Mouse (Mus musculus) layer of hippocampus, adult 8-10 months (tissue): ENCODE data around the gene U2surp. TPM values are rescaled to one million over a fixed set of nuclear protein-coding genes. Genes with fewer than 3 reads are reported as not detected.

Source experiments
- DNase-seq, 2 experiments: peaks; one replicate each; pipeline ENCODE4 v3.0.0; 2022; ENCODE audit warnings: low spot score in 2 of 2
- total RNA-seq, 4 experiments: library from RNA; stranded (reverse); gene quantifications; 2 replicates each; pipeline ENCODE4 v1.2.4; 2022

Gene U2surp
- total RNA-seq = 10 to 100 TPM; 67.0 to 77.9 (median 74.8) TPM

DNA sequence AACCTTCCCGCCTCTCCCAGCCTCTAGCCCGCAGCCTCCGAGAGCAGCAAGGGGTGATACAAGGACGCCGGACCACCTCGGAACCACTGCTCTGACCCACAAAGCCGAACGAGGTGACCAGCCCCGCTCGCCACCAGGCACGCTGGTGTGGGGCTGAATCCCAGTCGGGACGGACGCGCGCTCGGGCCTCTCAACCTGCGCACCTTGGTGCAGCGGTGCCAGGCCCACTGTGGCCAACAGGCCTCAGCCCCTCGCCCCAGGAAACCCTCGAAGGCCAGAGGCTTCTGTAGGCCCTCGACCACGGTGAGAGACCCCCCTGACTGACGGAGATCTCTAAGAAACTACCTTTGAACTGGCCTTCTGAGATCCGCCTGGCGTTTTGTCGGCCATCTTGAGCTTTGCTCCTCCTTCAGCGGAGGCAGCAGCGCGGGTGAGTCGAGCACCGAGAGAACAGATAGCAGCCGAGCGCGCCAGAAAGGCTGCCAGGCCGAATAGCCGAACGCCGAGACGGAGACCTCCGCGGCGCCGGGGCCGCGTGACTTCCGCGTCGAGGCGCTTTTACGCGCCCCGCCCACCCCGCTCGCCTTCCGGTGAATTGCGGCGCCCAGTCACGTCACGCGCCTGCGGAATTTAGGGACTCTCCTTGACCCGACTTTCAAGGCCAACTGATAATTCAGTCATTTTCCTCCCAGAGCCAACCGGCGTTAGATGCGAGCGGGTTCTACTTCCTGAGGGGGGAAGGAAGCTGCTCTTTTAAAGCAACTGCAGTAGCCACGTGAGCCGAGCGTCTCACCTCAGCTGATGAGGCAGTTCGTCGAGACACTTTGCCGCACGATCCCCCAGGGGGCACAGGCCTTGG lies at the start of gene U2surp:
Gene U2surp (minus strand): TSS at position 525 of the 859 bp plus-strand sequence.
- peak; percentile 95 to 97 for DNase-seq

- peak; percentile 40 to 63 for DNase-seq
These were observed 48.3 kb upstream of the U2surp start for GRCm38 (mm10) chr9:95559936-95560735.

DNA sequence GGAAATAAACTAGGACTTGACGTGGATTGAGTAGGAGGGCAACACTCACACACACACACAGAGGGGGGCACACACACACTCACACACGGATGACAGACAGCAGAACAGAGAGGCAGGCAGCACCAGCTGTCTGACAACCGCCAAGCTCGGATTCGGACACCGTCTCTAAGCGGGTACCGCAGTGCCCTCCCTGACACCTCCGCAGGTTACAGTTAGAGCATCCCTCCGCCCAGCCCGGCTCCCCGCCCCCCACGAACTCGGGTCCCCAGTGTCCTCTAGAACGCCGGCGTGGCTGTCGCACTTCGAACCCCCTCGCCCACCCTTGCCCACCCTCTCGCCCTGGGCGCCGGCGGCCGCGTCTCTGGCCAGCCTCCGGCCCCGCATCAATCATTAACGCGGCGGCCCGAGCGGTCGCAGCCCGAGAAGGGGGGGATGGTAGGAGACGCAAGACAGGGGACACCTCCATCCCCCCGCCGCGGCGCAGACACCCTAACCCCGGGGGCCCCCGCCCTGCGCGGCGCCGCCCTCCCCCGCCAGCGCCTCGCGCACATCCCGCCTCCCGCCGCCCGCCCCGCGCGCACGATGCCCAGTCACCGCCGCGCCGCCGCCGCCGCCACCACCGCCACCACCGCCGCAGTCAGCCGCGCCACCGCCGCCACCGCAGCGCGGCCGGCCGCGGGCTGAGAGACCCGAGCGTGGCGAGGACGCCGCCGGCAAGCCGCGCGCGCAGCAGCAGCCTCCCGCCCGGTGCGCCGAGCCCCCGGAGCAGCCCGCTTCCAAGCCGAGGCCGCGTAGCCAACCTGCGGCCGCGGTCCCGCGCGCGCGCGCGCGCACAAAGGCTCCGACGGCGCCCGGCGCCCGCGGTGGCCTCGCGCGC lies 47.5 kb upstream of the U2surp start, which contains the start of gene Paqr9:
Gene Paqr9 (plus strand): TSS at position 599 of the 877 bp plus-strand sequence.
- DNase-seq = peak; percentile 42 to 51

DNA sequence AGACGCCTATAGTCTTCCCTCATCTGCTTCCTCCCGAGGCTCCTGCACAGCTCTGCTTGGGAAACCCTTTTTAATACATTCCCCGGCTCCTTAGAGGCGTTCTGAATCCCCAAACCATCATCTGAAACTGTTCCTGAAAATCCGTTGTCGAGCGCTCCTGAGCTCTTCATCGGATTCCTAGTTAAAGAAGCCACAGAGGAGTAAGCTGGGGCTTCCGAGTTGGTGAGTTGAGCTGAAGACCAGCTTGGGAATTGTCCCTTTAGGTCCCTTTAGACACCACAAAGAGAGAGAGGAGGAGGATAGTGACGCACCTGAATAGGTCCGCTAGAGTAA lies 46.9 kb upstream of the U2surp start:
- DNase-seq = no peak

DNA sequence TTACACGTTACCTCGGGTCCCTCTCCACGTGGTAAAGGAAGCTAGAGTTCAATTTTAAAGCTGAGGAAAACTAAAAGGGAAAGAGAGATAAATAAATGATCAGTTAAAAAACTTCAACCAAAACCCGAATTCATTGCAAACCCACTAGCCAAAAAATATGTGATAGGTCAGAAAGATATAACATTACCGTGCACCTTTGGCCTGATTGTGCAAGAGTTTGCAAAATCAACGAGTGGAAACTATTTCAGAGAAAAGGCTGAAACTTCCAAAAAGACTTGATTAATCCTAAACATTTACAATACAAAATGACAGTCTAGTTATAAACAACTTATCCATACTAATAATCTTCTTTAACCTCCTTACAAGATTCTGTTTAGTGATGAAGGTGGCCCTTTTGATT lies 45.9 kb upstream of the U2surp start:
- no peak for DNase-seq

- no peak for DNase-seq
These were observed 44.3 kb upstream of the U2surp start for GRCm38 (mm10) chr9:95556067-95556512.

DNA sequence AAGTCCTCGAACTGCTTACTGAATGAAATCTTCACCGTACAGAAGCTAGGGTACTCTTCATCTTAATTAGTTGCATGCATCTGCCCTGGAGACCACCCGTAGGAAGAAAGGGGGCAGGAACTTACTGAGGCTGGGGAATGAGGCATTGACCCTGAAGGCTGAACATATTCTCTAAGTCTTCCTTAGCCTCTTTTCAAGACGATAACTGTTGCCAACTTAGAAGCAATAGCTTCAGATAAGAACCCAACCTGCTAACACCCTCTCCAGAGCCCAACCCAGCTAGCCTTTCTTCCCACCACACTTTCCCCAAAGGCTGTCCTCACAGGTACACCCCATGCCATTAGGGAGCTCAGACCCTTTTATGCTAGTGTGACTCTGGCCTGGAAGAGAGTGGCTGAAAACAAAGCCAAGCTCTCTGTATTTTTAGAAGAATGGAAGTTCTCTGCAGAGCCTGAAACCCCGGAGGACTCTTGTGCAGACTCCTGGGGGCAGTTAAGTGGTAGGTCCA lies 43.5 kb upstream of the U2surp start:
- DNase-seq = no peak

DNA sequence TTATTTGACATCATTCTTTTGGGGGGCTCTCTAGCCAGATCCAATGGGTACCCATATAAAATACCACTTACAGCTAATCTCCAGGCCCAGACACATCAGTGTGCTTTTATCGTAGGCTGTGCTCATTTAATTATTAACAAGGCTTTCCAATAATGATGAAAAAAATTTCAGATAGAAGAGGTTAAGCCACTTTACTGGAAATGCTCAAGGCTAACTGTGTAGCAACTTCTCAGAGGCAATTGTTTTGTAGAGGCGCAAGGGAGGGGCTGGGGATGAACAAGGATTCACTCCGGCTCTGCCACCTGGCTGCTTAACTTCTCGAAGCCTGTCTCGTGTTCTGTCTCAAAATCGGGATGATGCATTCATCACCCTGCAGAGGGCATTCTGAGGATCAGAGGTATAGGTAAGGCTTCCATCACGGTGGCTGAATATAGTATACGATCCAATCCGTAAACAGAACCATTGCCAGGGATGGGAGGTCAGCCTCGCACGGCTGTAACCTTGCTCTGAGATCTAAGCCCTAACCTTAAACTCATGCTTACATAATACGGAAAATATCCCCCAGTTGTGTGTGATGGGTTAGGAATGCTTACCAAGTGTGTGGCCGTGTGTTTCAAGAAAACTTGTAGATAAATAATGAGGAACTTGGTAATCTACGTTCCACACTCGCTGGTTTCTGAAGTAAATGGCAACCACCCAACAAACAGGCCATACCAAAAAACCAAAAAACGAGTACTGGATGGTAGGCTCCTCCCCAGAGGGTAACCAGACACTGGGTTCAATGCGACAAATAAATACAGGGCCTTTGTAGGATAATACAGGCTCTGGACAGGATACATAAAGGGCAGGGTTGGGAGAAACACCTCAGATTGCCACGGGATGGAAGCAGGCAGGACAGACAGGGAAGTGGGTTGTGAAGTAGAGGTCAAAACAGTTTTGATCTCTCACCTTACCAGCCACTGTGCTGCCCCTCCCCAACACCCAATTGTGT lies 42.7 kb upstream of the U2surp start:
- no peak for DNase-seq

DNA sequence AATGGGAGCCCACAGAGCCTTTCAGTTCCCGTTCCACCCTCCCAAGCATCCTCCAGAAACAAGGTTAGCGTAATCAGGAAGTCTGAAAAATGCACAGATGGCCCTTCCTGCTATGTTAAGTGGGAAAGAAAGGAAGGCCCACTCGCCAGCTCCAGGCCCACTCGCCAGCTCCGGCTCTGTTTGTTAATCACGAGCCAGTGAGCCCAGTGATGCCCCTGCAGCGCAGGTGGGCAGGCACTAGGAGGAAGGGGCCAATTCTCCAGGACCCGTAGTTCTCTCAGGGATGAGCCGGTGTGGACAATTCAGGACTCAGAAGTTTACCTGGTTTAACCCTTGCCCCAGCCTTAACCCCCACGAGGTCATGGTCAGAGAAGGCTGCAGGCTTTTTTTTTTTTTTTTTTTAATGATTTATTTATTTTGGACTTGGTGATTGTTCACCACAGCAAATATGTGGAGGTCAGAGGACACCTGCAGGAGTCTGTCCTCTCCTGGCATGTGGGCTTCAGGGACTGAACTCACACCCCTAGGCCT lies 40.4 kb upstream of the U2surp start:
- peak in 1 of 2 experiments; percentile 11 for DNase-seq

GRCm38 (mm10) chr9:95550856-95551774 lies 39.3 kb upstream of the U2surp start:
- no peak for DNase-seq

DNA sequence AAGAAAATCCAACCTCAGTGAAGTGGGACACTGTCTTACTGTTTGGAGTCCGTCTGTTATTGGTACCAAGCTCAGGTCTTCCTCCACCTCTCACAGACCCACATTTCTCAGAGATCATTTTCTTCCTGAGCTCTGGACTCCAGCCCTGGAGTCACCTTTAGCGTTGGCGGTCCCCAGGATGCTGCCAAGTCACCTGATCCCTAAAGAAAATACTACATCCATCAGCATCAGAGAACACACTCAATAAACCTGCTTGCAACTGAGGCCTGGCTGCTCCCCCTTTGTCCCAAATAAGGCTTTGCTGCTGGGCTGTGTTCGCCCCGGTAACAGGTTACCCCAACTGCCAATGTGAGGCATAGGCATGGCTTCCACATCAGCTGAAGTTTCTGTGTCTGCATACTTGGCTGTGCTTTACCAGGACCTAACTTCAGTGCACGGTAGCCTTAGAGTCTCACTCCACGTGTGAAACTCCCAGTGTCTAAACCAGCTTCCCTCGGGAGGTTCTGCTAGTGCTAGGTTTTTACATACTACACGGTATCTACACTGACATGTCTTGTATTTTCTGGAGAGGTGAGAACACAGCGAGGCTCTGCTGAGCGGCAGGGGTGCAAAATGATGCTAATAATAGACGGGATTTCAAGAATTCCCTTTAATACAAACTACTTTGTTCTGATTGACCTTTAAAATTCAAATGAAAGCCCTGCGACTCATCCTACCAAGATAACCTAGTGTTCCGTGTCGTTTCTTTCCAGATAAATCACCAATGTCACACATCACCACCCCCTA lies 38.0 kb upstream of the U2surp start:
- DNase-seq = no peak

- DNase-seq = no peak
These were observed 34.9 kb upstream of the U2surp start for GRCm38 (mm10) chr9:95546679-95547078.

DNA sequence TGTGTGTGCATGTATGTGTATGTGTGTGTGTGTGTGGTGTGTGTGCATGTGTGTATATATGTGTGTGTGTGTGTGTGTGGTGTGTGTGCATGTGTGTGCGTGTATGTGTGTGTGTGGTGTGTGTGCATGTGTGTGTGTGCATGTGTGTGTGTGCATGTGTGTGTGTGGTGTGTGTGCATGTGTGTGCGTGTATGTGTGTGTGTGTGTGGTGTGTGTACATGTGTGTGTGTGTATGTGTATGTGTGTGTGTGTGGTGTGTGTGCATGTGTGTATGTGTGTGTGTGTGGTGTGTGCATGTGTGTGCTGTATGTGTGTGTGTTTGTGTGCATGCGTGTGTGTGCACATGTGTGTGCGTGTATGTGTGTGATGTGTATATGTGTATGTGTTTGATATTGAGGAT lies 32.8 kb upstream of the U2surp start:
- DNase-seq = no peak

- DNase-seq = no peak
These were observed 30.7 kb upstream of the U2surp start for GRCm38 (mm10) chr9:95542475-95542874.

GRCm38 (mm10) chr9:95541650-95542432 lies 30.0 kb upstream of the U2surp start:
- DNase-seq = no peak

GRCm38 (mm10) chr9:95541208-95541607 lies 29.4 kb upstream of the U2surp start:
- DNase-seq = no peak

DNA sequence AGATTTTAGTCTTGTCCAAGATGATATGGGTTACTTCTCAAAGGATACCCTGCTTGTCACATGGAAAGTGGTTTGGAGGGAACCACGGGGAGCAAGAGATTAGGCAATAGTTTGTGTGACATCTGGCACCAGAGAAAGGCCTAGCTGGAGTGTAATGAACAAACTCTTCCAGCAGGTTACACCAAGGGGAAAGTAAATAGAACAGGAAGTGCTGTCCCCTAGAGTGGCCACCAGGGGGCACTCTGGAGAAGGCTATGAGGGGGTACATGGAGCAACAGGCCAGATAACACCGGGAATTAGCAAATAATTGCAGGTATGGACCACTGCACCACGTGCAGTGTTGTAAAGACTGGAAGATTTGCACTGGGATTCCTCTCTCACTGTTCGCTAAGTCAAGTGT lies 28.7 kb upstream of the U2surp start:
- DNase-seq = peak in 1 of 2 experiments; percentile 21
